Mouse (Mus musculus) liver, embryonic 12.5 days (tissue): ENCODE measurements around the gene Tmem102. TPM values are rescaled to one million over a fixed set of nuclear protein-coding genes. Genes with fewer than 3 reads are reported as not detected.
A peak's percentile ranks its signal among the peaks of the same experiment; 100 is the strongest.

Experiments used
- ATAC-seq: fragments of 200-750 bp; cut with Nextera tagmentation; 2 replicates; pipeline ENCODE4 v1.8.0; 2017; ENCODE audit warnings: moderate number of reproducible peaks, mild to moderate bottlenecking, moderate library complexity
- H3K27ac ChIP-seq: fragments of 300-500 bp; sonication (generic); 2 replicates; pipeline ENCODE4 v1.5.1; 2016; ENCODE audit warnings: mild to moderate bottlenecking
- H3K27me3 ChIP-seq: fragments of 300-500 bp; sonication (generic); replicated peaks from 2 replicates; pipeline ENCODE4 v1.6.1; 2016; ENCODE audit warnings: mild to moderate bottlenecking, moderate library complexity
- H3K36me3 ChIP-seq: fragments of 300-500 bp; sonication (generic); 2 replicates; pipeline ENCODE4 v1.6.1; 2016; ENCODE audit warnings: mild to moderate bottlenecking, moderate library complexity
- H3K4me1 ChIP-seq: fragments of 300-500 bp; sonication (generic); 2 replicates; pipeline ENCODE4 v1.6.1; 2016
- H3K4me2 ChIP-seq: fragments of 300-500 bp; sonication (generic); 2 replicates; pipeline ENCODE4 v1.6.1; 2016; ENCODE audit warnings: mild to moderate bottlenecking, moderate library complexity
- H3K4me3 ChIP-seq: fragments of 300-500 bp; sonication (generic); 2 replicates; pipeline ENCODE4 v1.5.1; 2016; ENCODE audit warnings: mild to moderate bottlenecking, moderate library complexity
- H3K9ac ChIP-seq: fragments of 300-500 bp; sonication (generic); 2 replicates; pipeline ENCODE4 v1.6.1; 2016; ENCODE audit warnings: mild to moderate bottlenecking, moderate library complexity
- H3K9me3 ChIP-seq: fragments of 300-500 bp; sonication (generic); replicated peaks from 2 replicates; pipeline ENCODE4 v1.6.1; 2016; ENCODE audit warnings: mild to moderate bottlenecking, moderate library complexity
- WGBS: fragments of 180-500 bp; shearing (Covaris S2); methylation state at CpG from one replicate; pipeline ENCODE4 v1.1.7; 2016; ENCODE audit not compliant: insufficient replicate concordance; 5-methylcytosine and 5-hydroxymethylcytosine counted together
- polyA plus RNA-seq: library from polyadenylated mRNA; unstranded; fragments of >200 nt; fragmentation: Nextera tagmentation; extraction: Ambion mirVana; gene quantifications from 2 replicates; pipeline ENCODE4 v1.2.1, GENCODE M21; 2016

The Tmem102 gene
- polyA plus RNA-seq, 1 experiment from 2014 or later, result 0.72 TPM

DNA sequence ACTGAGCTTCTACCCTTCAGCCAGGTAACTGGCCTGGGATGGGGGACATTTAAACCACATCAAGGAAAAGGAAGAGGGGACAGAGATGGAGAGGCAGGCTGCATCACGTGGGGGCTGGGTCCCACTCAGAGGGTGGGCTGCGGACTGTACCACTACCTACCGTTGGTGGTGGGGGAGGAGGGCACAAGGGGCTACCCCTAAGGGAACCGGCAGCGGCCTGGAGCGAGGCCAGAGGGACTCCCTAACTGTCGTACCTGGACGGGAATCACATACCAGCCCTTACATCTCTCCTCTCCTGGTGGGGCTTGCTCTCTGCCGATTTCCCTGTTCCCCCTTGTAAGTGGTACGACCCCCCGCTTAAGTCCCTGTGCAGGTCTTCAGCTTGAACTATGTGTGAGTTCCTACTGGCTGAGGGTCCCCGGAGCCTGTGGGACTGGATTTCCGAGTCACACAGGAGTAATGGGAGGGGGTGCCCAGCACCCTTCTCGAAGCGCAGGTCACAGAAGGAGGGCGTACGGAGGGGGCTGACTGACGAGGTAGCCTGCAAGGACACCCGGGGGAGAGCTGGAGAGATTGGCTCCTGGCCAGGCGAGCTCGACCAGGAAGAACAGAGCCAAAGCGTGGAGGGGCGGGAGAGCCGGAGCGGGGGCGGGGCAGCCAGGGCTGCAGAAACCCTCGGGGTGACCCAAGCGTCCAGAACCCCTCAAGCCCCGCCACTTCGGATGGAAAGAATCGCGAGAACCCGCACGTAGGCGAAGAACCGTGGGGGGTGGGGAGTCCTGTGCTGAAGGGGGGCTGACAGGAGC is 4.8 kb downstream of the Tmem102 start:
- peak overlapping the region; percentile 35; the same call in 1 of the 2 replicates for H3K9ac ChIP-seq
- no peak for ATAC-seq
- no peak overlapping the region for H3K27ac ChIP-seq
- H3K4me1 ChIP-seq, result peaks cover 60% of the 10 kb centered on the region
- H3K4me3 ChIP-seq, result peak overlapping the region; percentile 44
- H3K4me2 ChIP-seq, result peak overlapping the region; percentile 64
- WGBS, result under 1% methylated on average over 36 of the region's 36 CpGs
- H3K36me3 ChIP-seq, result no peaks in the 10 kb centered on the region
- H3K9me3 ChIP-seq, result no peaks in the 10 kb centered on the region
- peaks cover 99% of the 10 kb centered on the region for H3K27me3 ChIP-seq

DNA sequence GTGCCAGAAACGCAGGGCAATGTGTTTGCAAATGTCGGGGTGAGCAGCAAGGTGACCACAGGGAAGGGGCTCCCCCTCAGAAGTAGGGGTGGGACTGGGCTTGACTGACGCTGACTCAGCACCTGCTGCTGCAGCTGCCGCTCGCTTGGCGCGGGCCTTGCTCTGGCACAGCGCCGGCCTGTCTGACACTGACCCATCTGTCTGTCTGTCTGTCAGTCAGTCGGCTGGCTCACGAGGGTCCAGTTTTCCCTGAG is 5.4 kb downstream of the Tmem102 start:
- 5% methylated on average over 11 of the region's 11 CpGs for WGBS

GRCm38 (mm10) chr11:69799394-69800137 is 5.9 kb downstream of the Tmem102 start:
- Histone ChIP-seq H3K9me3 (no peaks in the 10 kb centered on the region), H3K27ac (no peak overlapping the region), H3K4me2 (peak overlapping the region; percentile 64), H3K4me1 (peaks cover 61% of the 10 kb centered on the region), H3K4me3 (no peak overlapping the region), H3K36me3 (no peaks in the 10 kb centered on the region), H3K27me3 (peaks cover 89% of the 10 kb centered on the region), H3K9ac (no peak overlapping the region)
- no peak for ATAC-seq
- WGBS, result 35% methylated on average over 12 of the region's 12 CpGs

More for the DNA sequence above, 5.4 kb downstream of the Tmem102 start:
- Histone ChIP-seq H3K27ac (no peak overlapping the region), H3K9ac (no peak overlapping the region), H3K27me3 (peaks cover 94% of the 10 kb centered on the region), H3K4me1 (peaks cover 62% of the 10 kb centered on the region), H3K9me3 (no peaks in the 10 kb centered on the region), H3K4me2 (peak overlapping the region; percentile 64), H3K36me3 (no peaks in the 10 kb centered on the region), H3K4me3 (peak overlapping the region; percentile 44)
- ATAC-seq, result no peak

DNA sequence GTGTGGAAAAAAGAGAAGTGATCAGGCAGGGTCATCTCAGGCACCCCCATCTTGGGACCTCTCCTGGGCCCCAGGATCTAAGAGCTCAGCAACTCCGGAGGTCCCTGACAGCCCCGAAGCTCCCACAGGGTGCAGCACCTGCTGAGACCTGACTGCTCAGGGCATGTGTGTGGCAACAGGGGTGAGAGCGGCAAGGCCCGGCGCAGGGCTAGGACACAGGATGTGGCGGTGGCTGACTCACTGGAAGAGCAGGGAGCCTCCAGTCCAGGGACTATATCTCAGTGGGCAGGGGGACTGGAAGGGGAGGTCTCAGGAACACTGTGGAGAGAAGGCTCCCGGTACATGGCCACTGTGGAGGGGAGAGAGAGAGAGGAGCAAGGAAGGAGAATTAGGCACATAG is 7.5 kb downstream of the Tmem102 start:
- 62% methylated on average over 7 of the region's 7 CpGs for WGBS
- no peak overlapping the region for H3K4me2 ChIP-seq
- H3K27me3 ChIP-seq, result peaks cover 86% of the 10 kb centered on the region
- no peaks in the 10 kb centered on the region for H3K36me3 ChIP-seq
- H3K27ac ChIP-seq, result no peak overlapping the region
- no peaks in the 10 kb centered on the region for H3K9me3 ChIP-seq
- ATAC-seq, result no peak
- peaks cover 45% of the 10 kb centered on the region for H3K4me1 ChIP-seq
- H3K4me3 ChIP-seq, result no peak overlapping the region
- H3K9ac ChIP-seq, result no peak overlapping the region

GRCm38 (mm10) chr11:69795983-69796435 is 9.4 kb downstream of the Tmem102 start:
- ATAC-seq, result no peak
- peaks cover 77% of the 10 kb centered on the region for H3K27me3 ChIP-seq
- peak overlapping the region; percentile 64 for H3K9ac ChIP-seq
- peak overlapping the region; percentile 54 for H3K4me3 ChIP-seq
- H3K36me3 ChIP-seq, result no peaks in the 10 kb centered on the region
- 4% methylated on average over 13 of the region's 13 CpGs for WGBS
- peaks cover 27% of the 10 kb centered on the region for H3K4me1 ChIP-seq
- no peak overlapping the region for H3K27ac ChIP-seq
- peak overlapping the region; percentile 88 for H3K4me2 ChIP-seq
- H3K9me3 ChIP-seq, result no peaks in the 10 kb centered on the region

DNA sequence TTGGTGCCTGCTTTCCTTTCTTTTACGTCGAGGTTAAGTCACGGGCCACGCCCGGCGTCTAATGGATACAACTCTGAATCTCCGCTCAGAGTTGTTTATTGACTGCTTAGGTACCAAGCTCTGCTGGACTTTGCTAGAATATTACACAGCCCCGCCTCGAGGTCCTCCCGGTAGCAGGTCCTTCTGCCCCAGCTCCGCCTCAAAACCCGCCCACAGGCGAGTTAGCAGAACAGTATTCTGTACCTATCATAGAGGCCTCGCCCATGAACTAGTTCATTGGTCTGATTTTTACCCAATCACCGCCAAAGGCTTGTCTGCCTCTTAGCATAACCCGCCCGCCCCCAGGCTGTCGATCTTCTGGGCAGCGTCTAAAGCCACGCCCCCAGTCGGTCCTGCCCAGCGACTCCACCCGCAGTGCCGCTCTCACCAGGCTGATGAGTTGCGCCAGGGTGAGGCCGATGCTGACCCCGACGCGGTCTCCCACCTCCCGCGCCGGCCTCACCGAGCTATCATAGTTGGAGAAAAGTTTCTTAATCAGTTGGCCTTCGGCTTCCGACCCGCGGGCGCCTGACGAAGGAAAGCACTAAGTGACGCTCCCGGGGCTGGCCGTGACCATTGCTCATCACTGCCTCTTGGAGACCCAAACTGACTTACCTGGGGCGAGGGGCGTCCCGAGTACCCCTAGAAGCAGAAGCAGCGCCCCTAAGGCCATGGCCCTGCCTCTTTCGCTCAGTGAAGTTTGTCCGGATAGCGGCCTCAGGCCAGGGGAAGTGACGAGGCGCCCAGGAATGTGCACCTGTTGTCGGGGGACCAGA is 10.0 kb downstream of the Tmem102 start, which contains the start of gene Chrnb1:
Chrnb1 (minus strand) TSS at position 776 of the 815 bp plus-strand sequence.
- H3K4me2 ChIP-seq, result peak within 1 kb of the TSS; percentile 88
- WGBS, result 2% methylated on average over 52 of the region's 52 CpGs
- peaks cover 20% of the 10 kb centered on the region for H3K4me1 ChIP-seq
- no peaks in the 10 kb centered on the region for H3K36me3 ChIP-seq
- H3K9ac ChIP-seq, result peak within 1 kb of the TSS; percentile 64
- ATAC-seq, result peak; percentile 99
- H3K9me3 ChIP-seq, result no peaks in the 10 kb centered on the region
- no peak within 1 kb of the TSS for H3K27ac ChIP-seq
- H3K27me3 ChIP-seq, result peaks cover 70% of the 10 kb centered on the region
- peak within 1 kb of the TSS; percentile 54 for H3K4me3 ChIP-seq

- Histone ChIP-seq H3K4me3 (no peak overlapping the region), H3K27ac (no peak overlapping the region), H3K36me3 (no peaks in the 10 kb centered on the region), H3K4me1 (peaks cover 14% of the 10 kb centered on the region), H3K9me3 (no peaks in the 10 kb centered on the region), H3K9ac (no peak overlapping the region), H3K27me3 (peaks cover 51% of the 10 kb centered on the region), H3K4me2 (no peak overlapping the region)
- ATAC-seq, result no peak
- 40% methylated on average over 5 of the region's 5 CpGs for WGBS
Measured at GRCm38 (mm10) chr11:69793429-69793828, 12.0 kb downstream of the Tmem102 start.

DNA sequence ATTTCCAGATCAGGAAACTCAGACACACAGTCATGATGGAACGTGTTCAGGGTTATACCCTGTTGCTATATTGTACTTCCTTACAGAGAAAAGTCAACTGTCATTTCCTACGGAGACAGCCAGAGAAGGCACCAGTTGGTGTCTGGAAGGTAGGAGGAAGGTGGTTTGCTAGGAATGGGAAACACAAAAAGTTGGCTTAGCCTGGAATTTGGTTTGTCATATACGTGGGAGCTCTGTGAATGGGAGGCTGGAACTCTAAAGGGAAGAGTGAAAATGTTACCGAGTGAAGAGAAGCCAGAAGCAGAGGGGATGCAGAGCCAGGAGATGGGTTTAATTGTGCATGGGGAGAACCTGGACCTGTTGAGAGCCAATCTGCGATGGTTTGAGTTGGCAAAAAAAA is 14.0 kb downstream of the Tmem102 start:
- Histone ChIP-seq H3K27me3 (peaks cover 31% of the 10 kb centered on the region), H3K36me3 (no peaks in the 10 kb centered on the region), H3K4me1 (peaks cover 14% of the 10 kb centered on the region), H3K9ac (no peak overlapping the region), H3K27ac (no peak overlapping the region), H3K4me3 (no peak overlapping the region), H3K9me3 (no peaks in the 10 kb centered on the region), H3K4me2 (no peak overlapping the region)
- no peak for ATAC-seq
- WGBS, result 51% methylated on average over 5 of the region's 5 CpGs

- Histone ChIP-seq H3K9ac (no peak overlapping the region), H3K27me3 (peaks cover 23% of the 10 kb centered on the region), H3K4me2 (no peak overlapping the region), H3K4me3 (no peak overlapping the region), H3K9me3 (no peaks in the 10 kb centered on the region), H3K36me3 (no peaks in the 10 kb centered on the region), H3K4me1 (peaks cover 10% of the 10 kb centered on the region), H3K27ac (no peak overlapping the region)
- 55% methylated on average over 5 of the region's 5 CpGs for WGBS
- no peak for ATAC-seq
Measured at GRCm38 (mm10) chr11:69789431-69789830, 16.0 kb downstream of the Tmem102 start.

DNA sequence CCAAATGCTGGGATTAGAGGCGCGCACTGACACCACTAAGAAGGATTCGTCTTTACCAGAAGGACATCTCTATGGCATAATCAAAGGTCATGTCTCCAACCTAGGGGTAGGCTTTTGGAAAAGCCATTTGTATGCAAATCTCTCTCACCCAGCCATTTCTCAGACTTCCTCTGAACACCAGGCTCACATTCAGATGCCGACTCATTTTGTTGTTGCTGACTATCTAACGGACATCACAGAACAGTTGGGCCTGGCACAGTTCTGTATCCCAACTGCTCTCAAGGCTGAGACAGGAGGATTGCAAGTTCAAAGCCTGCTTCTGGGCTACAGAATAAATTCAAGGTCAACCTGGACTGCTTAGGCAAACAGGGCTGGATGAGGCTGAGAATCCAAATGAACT is 18.1 kb downstream of the Tmem102 start:
- H3K4me2 ChIP-seq, result no peak overlapping the region
- H3K27ac ChIP-seq, result no peak overlapping the region
- peaks cover 14% of the 10 kb centered on the region for H3K4me1 ChIP-seq
- H3K9me3 ChIP-seq, result no peaks in the 10 kb centered on the region
- WGBS, result 71% methylated on average over 5 of the region's 5 CpGs
- H3K4me3 ChIP-seq, result no peak overlapping the region
- H3K9ac ChIP-seq, result no peak overlapping the region
- ATAC-seq, result no peak
- H3K36me3 ChIP-seq, result no peaks in the 10 kb centered on the region
- H3K27me3 ChIP-seq, result peaks cover 12% of the 10 kb centered on the region; the same call in 1 of the 2 replicates

DNA sequence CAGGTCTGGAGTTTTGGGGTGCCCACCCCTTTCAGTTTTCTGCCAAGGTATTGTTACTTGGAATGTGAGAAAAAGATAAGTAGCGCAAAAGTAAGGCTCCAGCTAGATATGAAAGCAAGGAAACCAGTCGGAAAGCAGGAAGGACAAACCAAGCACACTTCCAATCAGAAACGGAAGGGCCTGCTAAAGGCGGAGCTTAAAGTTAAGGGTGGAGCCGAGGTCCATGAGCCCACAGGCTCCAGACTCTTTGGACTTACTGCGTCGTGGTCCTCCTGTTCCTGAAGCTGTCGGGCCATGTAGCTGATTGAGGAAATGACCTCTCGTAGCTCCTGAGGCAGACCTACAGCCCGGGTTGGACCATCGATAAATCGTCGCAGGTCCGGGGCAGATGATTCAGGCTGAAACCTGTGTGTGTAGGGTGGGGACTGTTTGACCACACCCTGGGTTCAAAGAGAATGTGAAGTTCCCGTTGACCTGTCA is 20.6 kb downstream of the Tmem102 start:
- WGBS, result 8% methylated on average over 15 of the region's 15 CpGs
- peak overlapping the region; percentile 65 for H3K4me2 ChIP-seq
- H3K27me3 ChIP-seq, result peaks cover 28% of the 10 kb centered on the region
- peak overlapping the region; percentile 52 for H3K27ac ChIP-seq
- peak; percentile 84 for ATAC-seq
- H3K9me3 ChIP-seq, result no peaks in the 10 kb centered on the region
- peak overlapping the region; percentile 46 for H3K4me3 ChIP-seq
- H3K36me3 ChIP-seq, result no peaks in the 10 kb centered on the region
- peak overlapping the region; percentile 50 for H3K9ac ChIP-seq
- H3K4me1 ChIP-seq, result peaks cover 14% of the 10 kb centered on the region
